Mouse (Mus musculus) adrenal gland (tissue): ENCODE measurements around the gene Lmntd1.

ENCODE experiments used
- intact Hi-C: fragments of 180-260 bp; cut with DNase I; formaldehyde crosslinking; loops from one replicate; pipeline ENCODE4 v1.15.1; 2025

Gene Lmntd1

DNA sequence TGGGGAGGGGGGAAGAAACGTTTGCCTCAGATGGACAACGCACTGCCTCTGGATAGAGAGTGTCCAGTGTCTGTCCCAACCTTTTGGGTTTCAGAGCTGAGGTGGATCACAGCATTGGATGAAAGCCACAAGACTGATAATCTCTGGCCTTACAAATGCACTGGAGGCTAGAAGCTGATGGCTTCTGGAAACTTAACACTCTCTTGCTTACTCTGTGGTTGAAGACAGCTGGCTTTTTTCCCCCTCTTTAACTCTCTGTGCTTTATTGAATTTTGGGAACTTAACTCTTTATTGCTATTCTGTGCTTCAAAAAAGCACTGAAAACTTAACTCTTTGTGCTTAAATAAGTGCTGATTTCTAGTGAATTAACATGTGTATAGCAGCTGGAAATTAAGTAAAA is 223.7 kb downstream of the Lmntd1 start:
- intact Hi-C loops = no loop called here

DNA sequence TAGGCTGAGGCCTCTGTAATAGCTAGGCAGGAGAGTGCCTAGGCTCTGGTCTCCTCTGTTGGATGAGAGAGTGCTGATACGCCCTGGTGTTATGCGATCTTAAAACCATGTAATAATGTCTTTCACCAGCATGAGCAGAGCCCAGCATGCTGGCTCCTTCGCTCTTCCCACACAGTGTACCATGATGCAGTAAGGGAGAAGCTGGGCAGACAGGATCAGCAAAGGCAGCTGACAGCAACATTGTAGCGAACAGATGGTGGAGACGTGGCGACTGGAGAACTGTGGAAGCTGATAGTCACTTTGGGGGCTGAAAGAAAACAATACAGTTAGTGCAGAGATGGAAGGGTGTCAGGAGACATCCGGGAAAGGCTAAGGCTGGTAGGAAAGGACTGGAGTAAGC is 224.2 kb downstream of the Lmntd1 start:
- intact Hi-C loops = no loop called here

DNA sequence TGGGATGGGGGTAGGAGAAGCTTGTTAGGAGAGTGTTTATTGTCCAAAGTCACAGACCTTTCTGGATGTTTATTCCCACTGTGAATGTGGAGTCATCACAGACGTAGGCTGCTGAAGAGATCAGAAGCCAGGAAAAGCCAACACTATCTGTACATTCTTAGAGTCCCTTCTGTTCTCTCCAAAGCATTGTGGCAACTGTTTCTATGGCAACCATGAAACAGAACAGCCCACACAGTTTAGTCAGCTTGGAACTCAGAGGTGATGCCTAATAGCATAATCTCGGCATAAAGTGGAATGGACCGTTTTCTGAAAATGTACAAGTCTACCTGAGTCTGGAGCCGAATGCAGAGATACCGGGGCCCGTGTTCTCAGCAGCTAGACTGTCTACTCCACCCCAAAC is 226.7 kb downstream of the Lmntd1 start:
- intact Hi-C loops = no loop called here

DNA sequence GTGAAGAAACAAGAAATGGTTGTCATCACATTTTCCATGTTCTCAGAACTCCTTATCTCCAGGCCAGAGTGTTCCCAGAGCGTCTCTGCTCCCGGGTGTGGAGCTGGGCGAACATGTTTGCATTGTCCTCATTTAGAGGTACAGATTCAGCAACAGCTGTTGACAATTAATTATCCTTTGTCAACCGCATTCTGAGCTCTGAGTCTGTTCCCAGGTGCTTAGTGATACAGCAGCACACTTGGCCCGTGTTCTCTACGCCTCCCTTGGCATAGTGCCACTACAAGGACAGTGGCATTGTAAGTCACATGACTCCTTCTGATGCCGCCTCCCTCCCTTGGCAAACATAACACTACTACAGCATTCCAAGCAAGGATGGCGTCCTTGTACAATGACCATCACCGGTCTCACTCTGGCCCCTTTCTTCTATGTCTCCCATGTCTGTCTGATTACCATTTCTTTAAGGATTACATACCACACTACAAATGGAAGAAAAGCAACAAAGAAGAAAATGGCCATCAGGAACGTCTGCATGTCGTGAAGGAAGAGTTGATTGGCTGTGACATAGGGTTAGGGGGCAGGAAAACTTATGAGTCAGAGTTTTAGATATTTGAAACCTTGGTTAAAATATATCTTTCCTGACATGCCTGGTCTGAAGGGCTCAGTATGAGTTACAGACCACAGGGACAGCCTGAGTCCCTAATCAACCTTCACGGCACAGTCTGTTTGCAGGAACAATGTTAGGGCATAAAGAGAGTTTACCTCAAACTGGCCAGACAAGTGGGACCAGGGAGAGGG is 231.3 kb downstream of the Lmntd1 start:
- intact Hi-C loops = no loop called here

DNA sequence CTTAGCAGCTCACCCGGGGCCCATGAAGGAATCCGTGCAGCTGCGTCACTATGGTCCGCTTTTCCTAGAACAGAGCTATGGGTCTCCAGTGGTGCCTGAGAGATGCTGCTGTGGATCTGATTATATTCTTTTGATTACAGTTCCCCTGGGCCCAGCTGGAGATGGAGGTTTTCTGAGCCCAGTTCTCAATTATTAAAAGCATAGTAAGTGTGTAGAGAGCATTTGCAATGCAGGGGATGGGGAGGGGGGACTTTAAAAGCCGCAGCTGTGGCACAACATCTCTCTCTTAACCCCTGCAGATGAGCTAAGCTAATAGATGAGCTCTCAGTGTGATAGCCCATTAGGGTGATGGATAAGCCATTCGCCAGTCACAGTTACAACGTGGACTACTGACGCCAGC is 233.2 kb downstream of the Lmntd1 start:
- intact Hi-C loops = no loop called here

DNA sequence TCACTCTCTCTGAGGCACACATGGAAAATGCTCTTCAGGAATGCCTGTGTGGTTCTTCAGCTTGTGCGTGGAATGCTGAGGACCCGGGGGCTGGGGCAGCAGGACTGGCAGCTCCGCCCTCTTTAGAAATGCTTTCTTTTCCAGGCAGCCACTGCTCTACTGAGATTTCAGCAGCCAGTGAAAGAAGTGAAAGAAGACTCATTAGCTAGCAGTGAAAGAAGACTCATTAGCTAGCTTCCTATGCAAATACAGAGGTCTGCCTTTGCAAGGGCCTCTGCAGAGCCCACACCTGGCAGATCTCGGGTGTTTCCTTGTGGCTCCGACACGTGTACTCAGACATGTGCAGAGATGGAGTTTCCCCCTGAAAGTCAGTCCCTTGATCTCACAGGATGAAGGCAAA is 234.9 kb downstream of the Lmntd1 start:
- intact Hi-C loops = no loop called here

DNA sequence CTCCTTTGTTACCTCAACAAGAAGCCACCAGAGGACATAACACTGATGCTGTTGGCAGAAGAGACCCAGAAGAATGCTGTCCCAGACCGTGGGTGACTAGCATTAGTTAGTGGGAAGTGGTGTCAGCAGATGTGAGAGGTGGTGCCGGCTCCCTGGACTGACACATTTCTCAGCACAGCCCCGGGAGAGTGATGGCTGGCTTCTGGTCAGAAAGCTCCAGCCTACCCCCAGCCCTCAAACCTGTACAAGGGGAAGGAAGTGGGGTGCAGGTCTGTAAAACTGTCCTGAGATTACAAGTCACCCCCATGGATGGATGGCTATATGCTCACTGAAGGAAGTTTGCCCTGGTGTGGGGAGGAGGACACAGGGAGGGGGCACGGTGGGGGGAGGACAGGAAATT is 235.4 kb downstream of the Lmntd1 start:
- intact Hi-C loops = no loop called here

DNA sequence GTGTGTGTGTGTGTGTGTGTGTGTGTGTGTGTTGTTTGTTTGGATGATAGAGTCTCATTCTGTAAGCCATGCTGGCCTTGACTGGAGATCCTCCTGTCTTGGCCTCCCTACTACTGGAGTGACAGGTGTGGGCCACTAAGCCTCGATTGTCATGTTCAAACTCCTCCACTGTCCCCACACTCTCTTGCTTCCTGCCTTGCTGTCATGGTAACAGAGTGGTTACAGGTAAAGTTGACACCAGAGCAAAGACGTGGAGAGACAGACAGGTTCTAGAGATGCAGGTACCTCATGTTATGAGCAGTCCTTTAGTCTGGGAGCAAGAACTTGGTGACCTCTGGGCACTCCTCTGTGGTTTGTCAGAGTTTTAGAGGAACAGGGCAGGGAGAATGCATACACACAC is 239.7 kb downstream of the Lmntd1 start:
- intact Hi-C loops = no loop called here

DNA sequence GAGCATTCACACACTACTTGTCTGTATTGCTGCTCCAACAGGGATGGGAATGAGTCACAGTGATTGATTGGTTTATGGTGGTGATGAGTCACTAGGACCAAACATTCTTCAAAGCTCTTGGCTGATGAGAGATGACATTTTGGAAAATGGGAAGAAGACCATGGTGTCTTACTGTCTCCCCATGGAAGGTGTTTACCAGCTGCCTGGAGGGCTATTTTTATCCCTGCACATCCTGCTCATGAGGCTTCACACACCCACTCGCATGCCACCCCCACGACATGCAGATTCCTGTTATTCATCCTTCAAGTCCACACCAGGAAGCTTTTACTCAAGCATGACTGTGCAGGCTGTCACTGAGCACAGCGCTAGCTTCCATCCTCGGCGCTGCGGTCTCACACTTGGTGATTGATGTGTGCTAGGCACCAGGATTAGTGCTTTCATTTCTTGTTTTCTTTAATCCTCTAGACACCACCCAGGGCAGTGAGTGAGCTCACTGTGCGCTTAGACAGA is 240.4 kb downstream of the Lmntd1 start:
- intact Hi-C loops = no loop called here

DNA sequence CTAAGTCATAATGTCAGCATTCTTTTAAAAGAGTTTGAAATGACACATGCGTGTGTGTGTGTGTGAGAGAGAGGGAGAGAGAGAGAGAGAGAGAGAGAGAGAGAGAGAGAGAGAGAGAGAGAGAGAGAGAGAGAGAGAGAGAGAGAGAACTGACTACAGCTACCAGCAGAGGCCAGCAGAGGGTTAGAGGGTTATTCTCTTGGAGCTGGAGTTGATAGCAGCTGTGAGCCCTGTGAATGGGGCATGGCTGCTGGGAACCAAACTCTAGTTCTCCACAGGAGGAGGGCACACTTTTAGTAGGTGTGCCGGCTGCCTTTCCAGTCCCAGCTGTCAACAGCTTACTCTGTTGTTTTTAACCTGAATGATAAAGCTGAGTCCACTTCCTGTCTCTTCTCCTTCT is 242.1 kb downstream of the Lmntd1 start:
- intact Hi-C loops = no loop called here

DNA sequence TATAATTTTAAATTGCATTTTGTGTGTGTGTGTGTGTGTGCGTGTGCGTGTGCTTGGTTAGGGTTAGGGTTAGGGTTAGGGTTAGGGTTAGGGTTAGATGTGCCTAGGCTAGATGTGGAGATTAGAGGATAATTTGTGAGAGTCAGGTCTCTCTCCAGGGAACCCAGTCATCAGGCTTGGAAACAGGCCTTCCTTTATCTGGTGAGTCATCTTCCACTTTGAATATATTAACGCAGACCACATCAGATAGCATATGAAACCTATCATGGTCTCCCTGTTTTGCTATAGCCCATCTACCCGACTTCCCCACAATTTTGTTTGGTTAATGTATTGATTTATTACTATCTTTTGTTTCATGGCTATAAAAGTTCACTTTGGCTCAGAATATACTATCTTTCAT is 242.5 kb downstream of the Lmntd1 start:
- intact Hi-C loops = no loop called here

DNA sequence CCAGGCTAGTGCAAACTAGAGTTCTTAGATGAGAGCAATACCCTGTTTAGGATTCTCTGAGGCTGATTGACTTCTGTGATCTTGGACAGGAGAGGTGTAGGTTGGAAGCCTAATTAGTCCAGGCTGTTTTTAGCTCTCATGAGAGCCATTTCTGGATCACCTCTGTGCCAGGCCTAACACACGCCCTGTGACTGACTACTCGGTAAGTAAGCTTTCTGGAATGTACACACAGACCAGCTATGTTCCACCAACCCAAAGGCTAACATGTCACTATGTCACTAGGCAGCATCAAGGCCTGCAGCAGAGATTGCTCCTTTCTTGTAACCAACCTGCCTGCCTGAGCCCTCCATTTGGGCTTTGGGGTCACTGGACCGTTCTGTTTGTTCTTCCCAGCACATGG is 243.8 kb downstream of the Lmntd1 start:
- intact Hi-C loops = no loop called here

DNA sequence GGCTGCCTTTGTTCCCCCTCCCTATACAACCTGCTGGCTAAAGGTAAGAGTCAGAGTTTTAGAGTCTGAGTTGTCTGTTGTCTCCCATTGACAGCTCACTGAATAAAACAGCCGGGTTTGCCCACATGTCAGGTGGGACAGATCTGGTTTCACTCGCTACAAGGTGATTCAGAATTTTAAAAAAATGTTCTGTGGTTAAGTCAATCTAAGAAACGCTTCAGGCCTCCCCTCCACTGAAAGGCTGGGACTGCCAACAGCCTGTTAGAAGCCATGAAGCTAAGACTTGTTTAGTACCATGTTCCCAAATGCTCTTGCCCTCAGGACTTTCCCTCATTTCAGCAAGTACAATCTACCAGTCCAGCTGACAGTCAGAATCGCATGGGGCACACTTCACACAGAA is 244.8 kb downstream of the Lmntd1 start:
- intact Hi-C loops = loop anchor here (10.0 kb wide), 1 partner anchor 426 kb away; no protein-coding TSS in a partner anchor

DNA sequence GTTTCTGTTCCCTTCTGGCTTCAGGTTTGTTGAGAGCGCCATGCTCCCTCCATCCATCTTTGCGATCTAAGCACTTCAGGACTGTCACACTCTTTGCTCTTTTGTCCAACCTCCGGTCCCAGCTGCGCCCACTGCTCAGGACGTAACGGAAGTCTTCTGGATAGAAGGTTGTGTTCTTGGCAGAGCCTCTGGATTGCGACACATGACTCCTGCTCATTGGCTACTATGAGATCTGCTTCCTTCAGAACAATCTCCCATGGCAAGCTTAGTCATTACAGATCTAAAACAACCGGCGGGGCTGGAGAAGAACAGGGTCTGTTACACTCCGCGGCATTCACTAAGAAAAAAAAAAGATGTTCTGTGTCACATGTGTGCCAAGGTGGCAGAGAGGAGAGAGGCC is 247.6 kb downstream of the Lmntd1 start:
- intact Hi-C loops = loop anchor here (10.0 kb wide), 1 partner anchor 428 kb away; no protein-coding TSS in a partner anchor

DNA sequence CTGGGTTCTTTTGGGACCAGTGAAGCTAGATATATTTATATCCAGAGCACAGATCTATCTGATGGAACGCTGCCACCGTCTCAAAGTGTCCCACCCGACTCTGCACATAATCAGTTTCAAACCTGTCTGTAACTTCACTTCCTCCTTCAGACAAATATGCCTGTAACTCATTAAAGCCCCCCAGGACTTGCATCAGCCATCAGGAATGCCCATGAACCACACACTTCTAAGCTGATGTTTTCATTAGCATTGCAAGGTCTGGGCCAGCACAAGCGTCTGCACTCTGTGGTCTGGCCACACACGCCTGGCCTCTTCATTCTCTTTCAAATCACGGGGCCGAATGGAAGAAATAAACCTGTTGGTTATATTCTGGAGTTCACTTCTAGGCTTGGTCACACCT is 250.4 kb downstream of the Lmntd1 start:
- intact Hi-C loops = loop anchor here (5.0 to 10.0 kb wide), 2 partner anchors 431 to 459 kb away; no protein-coding TSS in a partner anchor

DNA sequence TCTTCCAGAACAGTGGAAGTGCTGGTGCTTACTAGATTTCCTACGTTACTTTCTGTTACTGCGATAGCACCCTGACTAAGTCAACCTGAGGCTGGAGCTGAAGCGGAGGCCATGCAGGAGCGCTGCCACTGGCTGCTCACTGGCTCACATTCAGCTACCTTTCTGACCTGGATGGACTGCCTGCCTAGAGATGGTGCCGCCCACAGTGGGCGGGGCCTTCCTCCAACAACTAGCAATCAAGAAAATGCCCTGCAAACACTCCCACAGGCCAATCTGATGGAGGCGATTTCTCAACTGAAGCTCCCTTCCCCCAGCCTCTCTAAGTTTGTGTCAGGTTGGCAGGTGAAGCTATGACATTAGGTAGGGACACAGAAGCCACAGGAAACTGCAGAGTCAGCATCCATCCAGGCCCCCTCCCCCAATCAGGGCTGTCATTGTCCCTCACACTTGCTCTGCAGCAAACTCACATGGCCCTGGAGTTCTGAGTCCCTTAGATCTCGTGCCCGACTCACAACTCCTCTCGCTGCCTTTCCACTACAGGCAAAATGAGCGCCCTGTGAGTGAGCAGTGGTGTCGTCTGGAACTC is 252.9 kb downstream of the Lmntd1 start:
- intact Hi-C loops = loop anchor here (5.0 to 10.0 kb wide), 2 partner anchors 434 to 461 kb away; no protein-coding TSS in a partner anchor

DNA sequence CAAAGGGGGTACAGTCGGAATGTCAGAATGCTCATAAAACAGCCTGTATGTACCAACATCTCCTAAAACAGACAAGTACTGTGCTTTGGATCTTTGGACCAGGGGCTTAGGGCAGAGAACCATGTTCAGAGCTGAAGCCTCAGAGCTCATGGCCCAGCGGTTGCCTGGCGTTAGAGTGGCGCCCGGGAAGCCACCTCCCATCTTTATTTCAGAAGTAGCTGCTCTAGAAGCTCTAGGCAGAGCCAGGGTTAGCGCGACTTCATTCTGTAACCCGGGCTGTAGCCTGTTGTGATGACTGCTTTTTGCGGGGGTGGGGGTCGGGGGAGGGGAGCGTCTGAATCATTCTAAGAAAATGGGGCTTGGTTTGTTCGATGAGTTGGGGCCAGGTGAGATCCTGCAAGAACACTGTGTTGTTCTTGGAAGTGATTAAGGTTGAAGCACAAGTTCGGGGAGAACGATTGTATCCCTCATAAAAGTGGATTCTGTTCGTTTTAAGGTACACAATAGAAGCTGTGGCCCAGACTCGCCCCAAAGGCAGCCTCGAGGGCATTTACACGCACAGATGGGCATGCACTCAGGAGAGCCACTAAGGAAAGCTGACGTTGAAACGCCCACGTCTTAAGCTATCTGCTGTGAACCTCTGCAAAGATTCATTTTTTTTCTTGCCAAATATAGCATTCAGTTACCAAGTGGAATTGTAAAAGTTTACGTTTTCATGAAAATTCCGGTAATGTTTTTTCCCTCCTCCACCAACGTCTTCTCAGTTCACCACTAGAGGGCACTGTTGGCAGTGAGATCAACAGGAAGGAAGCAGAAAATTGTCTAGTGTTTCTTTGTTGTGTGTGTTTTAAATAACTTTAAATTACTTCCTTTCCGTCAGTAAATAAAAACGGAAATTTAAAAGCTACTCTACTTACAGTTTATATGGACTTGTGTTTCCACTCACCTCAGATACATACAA is 254.4 kb downstream of the Lmntd1 start:
- intact Hi-C loops = loop anchor here (5.0 to 10.0 kb wide), 2 partner anchors 435 to 463 kb away; no protein-coding TSS in a partner anchor

DNA sequence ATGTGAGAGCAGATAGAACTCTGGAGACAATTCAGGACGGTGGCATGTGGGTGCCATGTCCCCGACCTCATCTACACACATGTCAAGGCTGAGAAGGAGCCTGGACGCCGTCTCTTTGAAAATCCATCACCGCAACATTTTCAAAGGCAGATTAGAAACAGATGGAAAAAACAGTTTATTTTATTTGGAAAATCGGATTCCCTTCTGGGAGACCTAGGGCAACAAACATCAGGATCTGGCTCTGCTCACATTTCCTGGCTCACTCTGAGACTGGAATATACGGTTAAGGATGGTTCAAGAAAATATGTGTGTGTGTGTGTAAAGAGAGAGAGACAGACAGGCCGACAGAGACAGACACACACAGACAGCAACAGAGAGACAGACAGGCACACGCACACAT is 256.1 kb downstream of the Lmntd1 start:
- intact Hi-C loops = no loop called here

DNA sequence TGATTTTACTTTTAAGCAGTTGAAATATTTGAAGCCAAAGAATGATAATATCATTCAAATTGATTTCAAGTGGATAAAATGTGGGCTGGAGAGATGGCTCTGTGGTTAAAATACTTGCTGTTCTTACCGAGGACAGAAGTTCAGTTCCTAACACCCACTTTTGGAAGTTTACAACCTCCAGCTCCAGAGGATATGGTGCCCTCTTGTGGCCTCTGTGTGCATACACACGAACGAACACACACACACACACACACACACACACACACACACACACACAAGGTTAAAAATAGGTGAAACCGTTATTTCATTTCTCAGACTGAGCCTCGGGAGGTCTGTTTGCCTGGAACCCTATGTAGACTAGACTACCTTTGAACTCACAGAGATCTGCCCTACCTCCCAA is 260.3 kb downstream of the Lmntd1 start:
- intact Hi-C loops = no loop called here

DNA sequence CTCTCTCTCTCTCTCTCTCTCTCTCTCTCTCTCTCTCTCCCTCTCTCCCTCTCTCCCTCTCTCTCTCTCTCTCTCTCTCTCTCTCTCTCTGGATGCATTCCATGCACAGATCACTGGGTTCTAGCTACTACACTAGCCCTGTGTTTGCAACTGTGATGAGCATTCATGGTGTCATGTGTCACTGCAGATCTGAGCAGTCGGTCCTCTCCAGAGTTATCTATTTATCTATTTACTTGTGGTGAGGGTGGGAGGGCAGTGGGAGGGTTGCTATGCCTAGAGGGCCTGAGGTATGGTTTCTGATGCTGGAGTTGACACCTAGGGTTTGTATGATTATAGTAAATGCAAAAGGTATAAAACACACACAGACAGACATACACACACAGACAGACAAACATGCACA is 261.4 kb downstream of the Lmntd1 start:
- intact Hi-C loops = no loop called here

DNA sequence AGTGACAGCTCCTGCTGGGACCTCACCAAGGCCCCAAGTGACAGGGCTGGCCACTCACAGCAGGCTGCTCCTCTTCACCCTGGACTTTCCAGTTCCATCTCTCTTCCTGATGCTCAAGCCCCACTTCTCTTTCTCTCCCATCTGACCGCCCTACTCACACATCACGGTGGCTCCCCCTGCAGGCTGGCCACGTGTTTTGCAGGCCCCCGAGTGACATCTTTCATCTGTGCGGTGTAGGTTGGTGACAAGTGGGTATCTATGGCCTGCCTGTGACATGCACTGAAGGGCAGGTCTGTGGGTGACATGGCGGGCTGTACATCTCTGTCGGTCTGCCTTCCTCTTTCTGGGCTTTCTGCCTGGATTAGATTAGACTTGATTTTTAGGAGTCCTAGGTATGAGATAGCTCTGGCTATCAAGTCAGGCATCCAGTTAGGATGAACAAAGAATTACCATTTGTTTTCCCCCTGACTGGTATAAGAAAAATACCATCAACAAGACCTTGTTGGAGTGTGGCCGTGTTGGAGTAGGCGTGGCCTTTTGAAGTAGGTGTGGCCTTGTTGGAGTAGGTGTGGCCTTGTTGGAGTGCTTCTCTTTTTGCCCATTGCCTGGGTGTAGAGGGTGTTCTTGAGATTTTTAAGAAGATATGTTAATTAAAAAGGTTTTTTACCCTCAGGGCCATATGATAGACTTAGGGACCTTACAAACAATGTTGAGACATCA is 265.8 kb downstream of the Lmntd1 start:
- intact Hi-C loops = loop anchor here (10.0 kb wide), 1 partner anchor 244 kb away; no protein-coding TSS in a partner anchor
